Mouse (Mus musculus) brain, embryonic 14.5 days (tissue): Measurements from ENCODE around the gene Ccdc134. TPM values are rescaled to one million over a fixed set of nuclear protein-coding genes. Genes with fewer than 3 reads are reported as not detected.
"Not testable (repeated sequence)": the region's sequence is repeated elsewhere in the genome, so short reads cannot be mapped to it uniquely, and the experiment has no call there.

Experiments used
- DNase-seq: peaks from one replicate; pipeline ENCODE4 v3.0.0-alpha.2; 2011; ENCODE audit warnings: low read depth
- CTCF ChIP-seq: fragments of 200-500 bp; IDR thresholded peaks from 2 replicates; pipeline ENCODE4 v1.5.1; 2012; ENCODE audit warnings: inconsistent platforms, mild to moderate bottlenecking, moderate library complexity, borderline replicate concordance; ENCODE audit not compliant: insufficient read depth, insufficient read length; ENCODE audit errors: extremely low read depth
- POLR2A ChIP-seq: fragments of 200-500 bp; IDR thresholded peaks from 2 replicates; pipeline ENCODE4 v1.6.1; 2012; ENCODE audit warnings: mild to moderate bottlenecking, inconsistent platforms, borderline replicate concordance; ENCODE audit not compliant: poor library complexity, insufficient read depth, insufficient read length, severe bottlenecking; ENCODE audit errors: extremely low read depth
- polyA plus RNA-seq: library from polyadenylated mRNA; depleted of rRNA; stranded (reverse); fragments of >200 nt; gene quantifications from 2 replicates; pipeline ENCODE4 v1.2.3, GENCODE M21; 2012; rRNA removed

The Ccdc134 gene
- polyA plus RNA-seq, result 15.2 and 22.5 TPM in 2 replicates

- no peak for TF ChIP-seq CTCF
- peak; percentile 78; the same call in 1 of the 2 replicates for TF ChIP-seq POLR2A
- DNase-seq, result peak; percentile 98
Observed at GRCm38 (mm10) chr15:82127426-82128374, at the start of gene Ccdc134. TSS of gene Ccdc134 (plus strand) at chr15:82127922.

- no peak for DNase-seq
- no peak for TF ChIP-seq POLR2A
- TF ChIP-seq CTCF, result no peak
Observed at GRCm38 (mm10) chr15:82079883-82080282, 47.8 kb upstream of the Ccdc134 start.

- no peak for TF ChIP-seq POLR2A
- TF ChIP-seq CTCF, result peak; percentile 66; the same call in 1 of the 2 replicates
- peak; percentile 72 for DNase-seq
Observed at GRCm38 (mm10) chr15:82081161-82081560, 46.6 kb upstream of the Ccdc134 start.

- no peak for DNase-seq
- TF ChIP-seq CTCF, result no peak
- no peak for TF ChIP-seq POLR2A
Observed at GRCm38 (mm10) chr15:82085606-82086005, 42.1 kb upstream of the Ccdc134 start.

GRCm38 (mm10) chr15:82086131-82086530 lies 41.6 kb upstream of the Ccdc134 start:
- DNase-seq, result no peak

GRCm38 (mm10) chr15:82087266-82087665 lies 40.5 kb upstream of the Ccdc134 start:
- no peak for TF ChIP-seq POLR2A
- peak; percentile 27; the same call in 1 of the 2 replicates for TF ChIP-seq CTCF
- peak; percentile 11 for DNase-seq

More at GRCm38 (mm10) chr15:82086131-82086530, 41.6 kb upstream of the Ccdc134 start:
- TF ChIP-seq CTCF, result no peak

- DNase-seq, result no peak
- TF ChIP-seq CTCF, result no peak
- no peak for TF ChIP-seq POLR2A
Observed at GRCm38 (mm10) chr15:82091061-82091460, 36.7 kb upstream of the Ccdc134 start.

GRCm38 (mm10) chr15:82106953-82107555 lies 20.7 kb upstream of the Ccdc134 start:
- TF ChIP-seq POLR2A, result no peak
- peak; percentile 62 for TF ChIP-seq CTCF
- DNase-seq, result peak; percentile 23

GRCm38 (mm10) chr15:82120544-82120943 lies 7.2 kb upstream of the Ccdc134 start:
- no peak for DNase-seq
- TF ChIP-seq POLR2A (no peak), CTCF (no peak)

- DNase-seq, result not testable (repeated sequence)
Observed at GRCm38 (mm10) chr15:82126690-82127089, 1.0 kb upstream of the Ccdc134 start.

- no peak for DNase-seq
Observed at GRCm38 (mm10) chr15:82128398-82128797, 676 bp downstream of the Ccdc134 start.

GRCm38 (mm10) chr15:82130599-82130998 lies 2.9 kb downstream of the Ccdc134 start:
- TF ChIP-seq POLR2A, result no peak
- TF ChIP-seq CTCF, result no peak
- DNase-seq, result no peak

More at GRCm38 (mm10) chr15:82128398-82128797, 676 bp downstream of the Ccdc134 start:
- no peak for TF ChIP-seq POLR2A
- no peak for TF ChIP-seq CTCF

GRCm38 (mm10) chr15:82135372-82135771 lies 7.7 kb downstream of the Ccdc134 start:
- DNase-seq, result peak; percentile 9
- TF ChIP-seq CTCF, result no peak
- TF ChIP-seq POLR2A, result no peak
